Mouse (Mus musculus): ENCODE data around the gene Ncapd2.

Ncapd2 gene

GRCm38 (mm10) chr6:125215148-125215954, 23.9 kb upstream of the Ncapd2 start, which contains the start of gene Vamp1:
Gene Vamp1, plus strand, starts transcription at chr6:125215551.
- peak; percentile 90 to 93 for DNase-seq (ENCODE audit: low spot score in 2 of 2)

GRCm38 (mm10) chr6:125213715-125214114, 22.2 kb upstream of the Ncapd2 start:
- no peak for DNase-seq (ENCODE audit: low spot score in 2 of 2)

- no peak for DNase-seq (ENCODE audit: low spot score in 2 of 2)
Observed at GRCm38 (mm10) chr6:125213129-125213528, 21.6 kb upstream of the Ncapd2 start.

- no peak for DNase-seq (ENCODE audit: low spot score in 2 of 2)
Observed at GRCm38 (mm10) chr6:125212621-125213020, 21.1 kb upstream of the Ncapd2 start.

GRCm38 (mm10) chr6:125210436-125210835, 18.9 kb upstream of the Ncapd2 start:
- no peak for DNase-seq (ENCODE audit: low spot score in 2 of 2)

GRCm38 (mm10) chr6:125197166-125197565, 5.7 kb upstream of the Ncapd2 start:
- DNase-seq (ENCODE audit: low spot score in 2 of 2): no peak

- DNase-seq (ENCODE audit: low spot score in 2 of 2): no peak
Observed at GRCm38 (mm10) chr6:125196301-125196700, 4.8 kb upstream of the Ncapd2 start.

GRCm38 (mm10) chr6:125195541-125196075, 4.1 kb upstream of the Ncapd2 start:
- no peak for DNase-seq (ENCODE audit: low spot score in 2 of 2)

GRCm38 (mm10) chr6:125193390-125193789, 1.9 kb upstream of the Ncapd2 start:
- no peak for DNase-seq (ENCODE audit: low spot score in 2 of 2)

- DNase-seq (ENCODE audit: low spot score in 2 of 2): no peak
Observed at GRCm38 (mm10) chr6:125192841-125193240, 1.3 kb upstream of the Ncapd2 start.

GRCm38 (mm10) chr6:125192016-125192714, 664 bp upstream of the Ncapd2 start:
- peak; percentile 84 to 89 for DNase-seq (ENCODE audit: low spot score in 2 of 2)

- no peak for DNase-seq (ENCODE audit: low spot score in 2 of 2)
Observed at GRCm38 (mm10) chr6:125190816-125191215, 685 bp downstream of the Ncapd2 start.

- no peak for DNase-seq (ENCODE audit: low spot score in 2 of 2)
Observed at GRCm38 (mm10) chr6:125186203-125186602, 5.3 kb downstream of the Ncapd2 start.

GRCm38 (mm10) chr6:125182133-125182532, 9.4 kb downstream of the Ncapd2 start:
- no peak for DNase-seq (ENCODE audit: low spot score in 2 of 2)

- no peak for DNase-seq (ENCODE audit: low spot score in 2 of 2)
Observed at GRCm38 (mm10) chr6:125179601-125180000, 11.9 kb downstream of the Ncapd2 start.

- DNase-seq (ENCODE audit: low spot score in 2 of 2): no peak
Observed at GRCm38 (mm10) chr6:125175469-125175868, 16.0 kb downstream of the Ncapd2 start.

- no peak for DNase-seq (ENCODE audit: low spot score in 2 of 2)
Observed at GRCm38 (mm10) chr6:125173256-125173655, 18.2 kb downstream of the Ncapd2 start.

- DNase-seq (ENCODE audit: low spot score in 2 of 2): no peak
Observed at GRCm38 (mm10) chr6:125172474-125172873, 19.0 kb downstream of the Ncapd2 start.

GRCm38 (mm10) chr6:125170194-125170593, 21.3 kb downstream of the Ncapd2 start:
- DNase-seq (ENCODE audit: low spot score in 2 of 2): no peak

GRCm38 (mm10) chr6:125168086-125168485, 23.4 kb downstream of the Ncapd2 start:
- no peak for DNase-seq (ENCODE audit: low spot score in 2 of 2)

- peak; percentile 35 to 41 for DNase-seq (ENCODE audit: low spot score in 2 of 2)
Observed at GRCm38 (mm10) chr6:125166861-125167650, 24.4 kb downstream of the Ncapd2 start.
